Mouse (Mus musculus) liver, adult (tissue): ENCODE results near the gene Mon2.

Experiments
- GATA4 ChIP-seq: IDR thresholded peaks from 2 replicates; pipeline ENCODE4 v1.6.1; 2014; ENCODE audit warnings: mild to moderate bottlenecking, low read length; ENCODE audit not compliant: insufficient replicate concordance

Gene Mon2

GRCm38 (mm10) chr10:123028949-123029348 is 47.4 kb downstream of the Mon2 start:
- no peak for TF ChIP-seq GATA4

GRCm38 (mm10) chr10:123013435-123013834 is 62.9 kb downstream of the Mon2 start:
- no peak for TF ChIP-seq GATA4

- TF ChIP-seq GATA4, result no peak
These were observed 64.9 kb downstream of the Mon2 start for GRCm38 (mm10) chr10:123011421-123011820.

- TF ChIP-seq GATA4, result no peak
These were observed 70.8 kb downstream of the Mon2 start for GRCm38 (mm10) chr10:123005237-123006185.

- no peak for TF ChIP-seq GATA4
These were observed 71.6 kb downstream of the Mon2 start for GRCm38 (mm10) chr10:123004475-123005236.

- no peak for TF ChIP-seq GATA4
These were observed 74.3 kb downstream of the Mon2 start for GRCm38 (mm10) chr10:123001985-123002384.

GRCm38 (mm10) chr10:123001363-123001762 is 74.9 kb downstream of the Mon2 start:
- TF ChIP-seq GATA4, result no peak

- no peak for TF ChIP-seq GATA4
These were observed 76.9 kb downstream of the Mon2 start for GRCm38 (mm10) chr10:122999356-122999755.

GRCm38 (mm10) chr10:122997852-122998251 is 78.5 kb downstream of the Mon2 start:
- no peak for TF ChIP-seq GATA4

- no peak for TF ChIP-seq GATA4
These were observed 81.8 kb downstream of the Mon2 start for GRCm38 (mm10) chr10:122994402-122995107.

- no peak for TF ChIP-seq GATA4
These were observed 84.7 kb downstream of the Mon2 start for GRCm38 (mm10) chr10:122991648-122992047.

- TF ChIP-seq GATA4, result no peak
These were observed 85.3 kb downstream of the Mon2 start for GRCm38 (mm10) chr10:122991053-122991452.

GRCm38 (mm10) chr10:122990606-122991005 is 85.7 kb downstream of the Mon2 start:
- TF ChIP-seq GATA4, result no peak

GRCm38 (mm10) chr10:122989916-122990315 is 86.4 kb downstream of the Mon2 start:
- TF ChIP-seq GATA4, result no peak

GRCm38 (mm10) chr10:122988372-122988771 is 87.9 kb downstream of the Mon2 start:
- TF ChIP-seq GATA4, result no peak

- TF ChIP-seq GATA4, result no peak
These were observed 88.6 kb downstream of the Mon2 start for GRCm38 (mm10) chr10:122987671-122988128.
